Mouse (Mus musculus): ENCODE results near the gene Terf2ip. TPM values are rescaled to one million over a fixed set of nuclear protein-coding genes. Genes with fewer than 3 reads are reported as not detected.

The Terf2ip gene
- total RNA-seq (2014; fragmentation: Nextera tagmentation) (4.1 and 10.8 TPM in 2 replicates), total RNA-seq (2017) (9.4 and 14.6 TPM in 2 replicates)

- ATAC-seq (replicated peaks; ENCODE audit: poor library complexity, severe bottlenecking), result peak; percentile 84
Measured at GRCm38 (mm10) chr8:112010997-112011815, at the start of gene Terf2ip, which contains the start of gene Kars. Gene Terf2ip, plus strand, starts transcription at chr8:112011398. Gene Kars, minus strand, starts transcription at chr8:112011323.

GRCm38 (mm10) chr8:111962589-111962988, 48.6 kb upstream of the Terf2ip start:
- no peak for ATAC-seq (replicated peaks; ENCODE audit: poor library complexity, severe bottlenecking)

GRCm38 (mm10) chr8:111963091-111963490, 48.1 kb upstream of the Terf2ip start:
- no peak for ATAC-seq (replicated peaks; ENCODE audit: poor library complexity, severe bottlenecking)

- ATAC-seq (replicated peaks; ENCODE audit: poor library complexity, severe bottlenecking), result no peak
Measured at GRCm38 (mm10) chr8:111963546-111963945, 47.7 kb upstream of the Terf2ip start.

- no peak for ATAC-seq (replicated peaks; ENCODE audit: poor library complexity, severe bottlenecking)
Measured at GRCm38 (mm10) chr8:111964351-111964750, 46.8 kb upstream of the Terf2ip start.

DNA sequence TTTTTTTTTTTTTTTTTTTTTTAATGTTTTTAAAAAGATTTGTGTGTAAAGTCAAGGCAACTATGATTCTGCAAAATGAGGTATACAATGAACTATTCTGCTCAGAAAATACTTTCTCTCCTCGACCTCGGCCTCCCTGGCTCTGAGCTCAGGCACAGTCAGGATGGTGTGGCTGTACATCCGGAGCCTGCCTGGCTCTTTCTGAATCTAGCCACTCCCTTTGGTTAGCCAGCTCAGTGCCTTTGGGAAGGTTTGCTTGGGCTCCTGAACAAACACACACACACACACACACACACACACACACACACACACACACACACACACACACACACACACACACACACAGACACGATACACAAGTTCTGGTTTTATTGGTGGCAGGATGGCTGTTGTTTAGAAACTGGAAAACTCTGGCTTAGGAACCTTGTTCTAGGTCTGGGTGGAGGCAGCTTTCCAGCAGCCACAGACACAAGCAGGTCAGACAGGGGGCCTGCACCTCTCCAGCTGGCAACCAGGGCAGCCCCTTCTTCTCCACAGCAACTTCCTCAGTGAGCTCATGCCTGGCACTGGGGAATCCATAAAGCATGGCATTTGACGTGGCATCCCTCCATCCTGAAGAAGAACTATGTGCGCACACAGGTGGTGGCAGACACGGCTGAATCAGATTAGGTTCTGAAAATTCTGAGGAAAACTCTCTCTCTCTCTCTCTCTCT, 46.2 kb upstream of the Terf2ip start:
- no peak for ATAC-seq (replicated peaks; ENCODE audit: poor library complexity, severe bottlenecking)

DNA sequence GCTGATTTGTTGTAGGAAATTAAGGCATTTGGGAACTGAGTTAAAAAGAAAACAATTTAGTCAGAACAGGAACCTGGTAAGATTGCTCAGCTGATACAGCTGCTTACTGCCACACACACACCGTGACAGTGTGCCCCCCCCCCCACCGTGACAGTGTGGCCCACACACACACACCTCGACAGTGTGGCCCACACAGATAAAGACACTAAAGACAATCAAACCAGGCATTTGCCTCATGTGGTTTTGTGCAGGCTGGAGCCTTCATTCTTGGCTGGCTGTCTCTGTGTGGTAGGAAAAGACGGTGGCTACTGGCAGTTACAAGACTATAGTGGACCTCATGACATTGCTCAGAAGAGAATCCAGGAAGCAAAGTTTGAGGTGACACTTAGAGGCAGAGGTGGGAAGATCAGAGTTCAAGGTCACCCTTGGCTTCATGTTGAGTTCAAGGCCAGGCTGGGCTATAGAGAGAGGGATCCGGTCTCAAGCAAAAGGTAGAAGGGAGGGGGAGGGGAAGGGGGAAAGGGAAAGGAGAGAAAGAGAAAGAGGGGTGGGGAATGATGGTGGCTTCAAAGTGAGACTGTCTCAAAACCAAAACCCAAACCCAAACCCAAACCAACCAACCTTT, 43.8 kb upstream of the Terf2ip start:
- 0 out of 2 replicates have a peak, but pooled peaks have one; percentile 22 for ATAC-seq (replicated peaks; ENCODE audit: poor library complexity, severe bottlenecking)

DNA sequence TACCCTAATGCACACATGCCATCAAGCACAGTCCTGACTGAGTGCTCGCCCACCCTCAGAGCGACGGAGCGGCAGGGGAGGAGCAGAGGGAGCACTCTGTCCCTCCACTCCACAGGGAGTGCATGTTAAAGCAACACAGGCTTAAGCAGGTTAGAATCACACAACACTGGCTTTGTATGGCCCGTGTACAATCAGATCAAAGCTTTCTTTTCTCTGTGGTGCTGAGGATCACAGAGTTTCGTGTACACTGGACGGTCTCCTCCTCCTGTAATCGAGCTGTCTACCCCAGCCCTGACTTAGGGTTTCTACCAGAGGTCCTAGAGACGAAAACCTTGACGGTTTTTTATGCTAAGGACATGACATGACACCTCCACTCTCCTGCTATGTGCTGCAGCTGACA, 42.7 kb upstream of the Terf2ip start:
- no peak for ATAC-seq (replicated peaks; ENCODE audit: poor library complexity, severe bottlenecking)

GRCm38 (mm10) chr8:111968991-111969390, 42.2 kb upstream of the Terf2ip start:
- no peak for ATAC-seq (replicated peaks; ENCODE audit: poor library complexity, severe bottlenecking)

- no peak for ATAC-seq (replicated peaks; ENCODE audit: poor library complexity, severe bottlenecking)
Measured at GRCm38 (mm10) chr8:111974138-111974537, 37.1 kb upstream of the Terf2ip start.

DNA sequence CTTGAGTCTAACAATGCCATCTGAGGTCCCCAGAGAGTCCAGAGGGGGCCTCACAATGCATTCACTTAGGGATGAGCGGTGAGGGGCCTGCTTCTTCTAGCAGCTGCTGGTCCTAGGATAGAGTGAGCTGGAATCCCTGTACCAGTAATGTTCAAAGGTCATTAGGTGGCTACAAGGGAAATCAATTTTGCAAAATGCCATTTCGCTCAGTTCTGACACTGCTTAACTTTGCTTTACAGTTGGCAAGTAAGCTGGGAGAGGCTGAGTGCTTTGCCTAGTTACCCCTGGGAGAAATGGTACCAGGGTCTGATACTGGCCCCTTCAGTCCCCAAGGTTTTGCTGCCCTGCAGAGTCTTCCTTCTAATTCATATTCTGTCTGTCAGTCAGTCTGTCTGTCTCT, 35.5 kb upstream of the Terf2ip start:
- ATAC-seq (replicated peaks; ENCODE audit: poor library complexity, severe bottlenecking), result no peak

- no peak for ATAC-seq (replicated peaks; ENCODE audit: poor library complexity, severe bottlenecking)
Measured at GRCm38 (mm10) chr8:111976326-111976725, 34.9 kb upstream of the Terf2ip start.

GRCm38 (mm10) chr8:111978147-111978546, 33.1 kb upstream of the Terf2ip start:
- ATAC-seq (replicated peaks; ENCODE audit: poor library complexity, severe bottlenecking), result no peak

DNA sequence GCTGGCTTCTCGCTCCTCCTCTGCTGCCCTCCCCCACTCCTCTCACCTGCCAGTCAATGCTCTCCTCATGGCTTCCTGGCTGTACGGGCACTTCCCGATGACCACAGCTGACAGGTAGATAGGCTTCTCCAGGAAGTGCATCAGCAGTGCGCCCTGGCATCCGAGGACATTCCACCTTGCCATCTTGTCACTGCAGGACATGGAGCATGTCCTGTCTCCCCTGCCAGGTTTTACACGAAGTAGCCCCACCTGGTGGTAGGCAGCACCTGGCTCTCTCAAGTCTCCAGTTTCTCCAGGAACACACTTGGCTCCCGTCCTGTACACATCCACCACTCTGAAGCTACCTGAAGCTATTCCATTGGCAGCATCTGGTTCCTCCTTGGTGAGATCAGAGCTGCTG, 29.1 kb upstream of the Terf2ip start:
- no peak for ATAC-seq (replicated peaks; ENCODE audit: poor library complexity, severe bottlenecking)

- no peak for ATAC-seq (replicated peaks; ENCODE audit: poor library complexity, severe bottlenecking)
Measured at GRCm38 (mm10) chr8:111984511-111984910, 26.7 kb upstream of the Terf2ip start.

DNA sequence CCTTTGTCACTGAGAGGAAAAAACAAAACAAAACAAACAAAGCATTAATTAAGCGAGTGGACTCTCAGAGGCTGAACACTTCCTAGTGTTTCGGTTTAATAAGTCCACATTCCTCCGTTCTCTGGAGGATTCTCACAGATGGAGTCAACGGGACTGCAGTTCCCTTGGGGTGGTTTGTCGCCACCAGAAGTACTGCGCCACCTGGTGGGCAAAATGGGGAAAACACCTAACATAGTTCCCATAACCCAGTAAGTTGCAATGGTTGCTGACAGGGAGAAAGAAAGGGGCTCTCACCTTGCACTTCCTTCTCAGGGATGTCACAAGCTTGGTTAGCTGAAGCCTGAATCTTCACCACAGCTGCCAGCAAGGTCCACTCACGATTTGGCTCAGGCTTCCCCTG, 21.3 kb upstream of the Terf2ip start:
- ATAC-seq (replicated peaks; ENCODE audit: poor library complexity, severe bottlenecking), result peak; percentile 79

- no peak for ATAC-seq (replicated peaks; ENCODE audit: poor library complexity, severe bottlenecking)
Measured at GRCm38 (mm10) chr8:111991278-111991677, 19.9 kb upstream of the Terf2ip start.

- peak; percentile 96 for ATAC-seq (replicated peaks; ENCODE audit: poor library complexity, severe bottlenecking)
Measured at GRCm38 (mm10) chr8:111992013-111992702, 19.0 kb upstream of the Terf2ip start, which contains the start of gene Adat1. Gene Adat1, minus strand, starts transcription at chr8:111992302.

- no peak for ATAC-seq (replicated peaks; ENCODE audit: poor library complexity, severe bottlenecking)
Measured at GRCm38 (mm10) chr8:111992703-111993039, 18.5 kb upstream of the Terf2ip start.

- no peak for ATAC-seq (replicated peaks; ENCODE audit: poor library complexity, severe bottlenecking)
Measured at GRCm38 (mm10) chr8:112004754-112005153, 6.4 kb upstream of the Terf2ip start.
